Mouse (Mus musculus): ENCODE measurements around the gene Gm43517.

GRCm38 (mm10) chr12:49387856-49388598, 3.1 kb downstream of the Gm43517 start:
- no peak for TF ChIP-seq CTCF (IDR thresholded peaks at IDR 0.05; ENCODE audit: insufficient read depth, low read length)
- no peak for TF ChIP-seq POLR2A (IDR thresholded peaks at IDR 0.05; ENCODE audit: borderline replicate concordance, extremely low read depth, low read depth, low read length)

Measured in lung, adult 2 months (tissue).